Mouse (Mus musculus) activated CD4-positive, CD25-positive, alpha-beta regulatory T cell, adult 9 weeks (primary cell): ENCODE results near the gene Slc22a4. TPM values are rescaled to one million over a fixed set of nuclear protein-coding genes. Genes with fewer than 3 reads are reported as not detected.

Source experiments
- polyA plus RNA-seq: library from polyadenylated mRNA; unstranded; fragments of 100-300 nt; shearing (Covaris generic); gene quantifications from one replicate; pipeline ENCODE4 v1.2.1, GENCODE M21; 2017

The Slc22a4 gene
- 0.27 TPM for polyA plus RNA-seq

DNA sequence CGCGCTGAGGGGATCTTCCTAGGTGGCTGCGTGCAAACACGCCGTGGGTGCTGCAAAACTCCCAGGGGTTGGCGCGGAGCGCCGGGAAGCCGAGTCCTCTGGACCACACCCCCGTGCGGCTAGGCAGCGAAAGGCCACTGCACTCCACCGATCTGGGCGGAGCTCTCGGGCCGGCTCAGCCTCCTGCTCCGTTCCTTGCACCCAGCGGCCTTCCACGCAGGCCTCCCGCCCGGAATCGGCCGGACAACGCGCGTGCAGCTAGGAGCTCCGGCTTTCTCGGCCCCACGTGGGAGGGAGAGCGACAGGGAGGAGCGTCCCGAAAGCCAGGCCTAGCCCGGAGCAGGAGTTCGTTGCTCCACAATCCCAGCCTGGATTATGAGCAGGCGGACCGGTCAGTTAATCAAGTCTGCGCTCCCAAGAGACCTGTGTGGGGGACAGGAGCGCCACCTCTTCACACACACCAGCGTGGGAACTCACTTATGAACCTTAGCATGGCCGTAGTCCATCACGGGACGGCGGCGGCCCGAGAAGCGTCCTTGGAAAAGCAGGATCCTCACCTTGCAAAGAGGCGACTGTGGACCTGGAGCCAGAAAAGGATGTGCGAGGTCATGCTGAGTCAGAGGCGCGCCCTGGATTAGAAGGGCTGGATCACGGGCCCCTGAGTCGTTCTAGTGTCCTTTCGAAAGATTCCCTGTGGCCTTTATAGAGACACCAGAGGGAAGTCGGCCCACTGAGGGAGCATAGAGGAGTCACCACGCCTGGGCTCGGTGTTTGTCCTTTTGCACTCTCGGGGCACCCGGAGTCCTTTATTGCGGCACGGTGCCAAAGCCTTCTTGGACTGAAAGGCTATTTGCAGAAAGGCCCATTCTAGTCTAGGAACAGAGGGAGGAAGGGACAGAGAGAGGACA is at the start of gene Slc22a4:
TSS of gene Slc22a4 (minus strand) at position 47 of the 908 bp plus-strand sequence.

DNA sequence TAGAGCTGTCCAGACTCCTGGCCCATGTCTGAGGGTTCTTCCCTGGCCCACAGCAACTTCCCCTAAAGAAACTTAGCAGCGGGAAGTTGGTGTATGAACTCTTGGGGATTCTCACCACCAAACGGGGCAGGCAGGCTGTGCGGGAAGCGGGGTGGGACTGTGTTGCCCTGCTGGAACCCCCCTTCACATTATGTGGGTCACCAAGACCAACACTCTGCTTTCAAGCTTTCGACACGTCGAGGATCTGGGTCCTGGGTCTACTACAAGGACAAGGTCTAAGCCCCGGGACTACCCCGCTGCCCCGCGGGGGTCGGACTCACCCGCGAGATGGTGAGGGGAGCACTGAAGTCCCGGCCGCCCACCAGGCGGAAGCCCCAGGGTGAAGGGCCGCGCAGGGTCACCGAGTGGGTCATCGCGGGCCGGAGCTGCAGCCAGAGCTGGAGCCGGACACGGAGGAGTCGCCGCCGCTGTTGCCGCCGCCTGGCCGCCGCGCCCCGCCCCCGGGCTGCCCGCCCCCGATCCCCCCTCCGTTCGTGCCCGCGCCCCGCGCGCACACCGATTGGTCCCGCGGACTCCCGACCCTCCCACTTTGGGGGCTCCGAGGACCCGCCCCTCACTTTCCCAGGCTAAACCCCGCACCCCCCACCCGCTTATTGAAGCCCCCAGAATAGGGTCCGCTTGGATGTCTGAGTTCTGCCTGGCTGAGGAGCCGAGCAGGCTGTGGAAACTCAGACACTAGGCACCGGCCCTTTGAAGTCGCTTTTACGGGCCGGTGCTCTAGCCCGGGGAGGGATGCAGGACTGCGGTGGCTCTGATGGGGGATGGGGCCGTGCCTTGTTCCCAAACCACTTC is 40.9 kb upstream of the Slc22a4 start, which contains the start of gene Pdlim4:
TSS of gene Pdlim4 (minus strand) at position 495 of the 852 bp plus-strand sequence.

DNA sequence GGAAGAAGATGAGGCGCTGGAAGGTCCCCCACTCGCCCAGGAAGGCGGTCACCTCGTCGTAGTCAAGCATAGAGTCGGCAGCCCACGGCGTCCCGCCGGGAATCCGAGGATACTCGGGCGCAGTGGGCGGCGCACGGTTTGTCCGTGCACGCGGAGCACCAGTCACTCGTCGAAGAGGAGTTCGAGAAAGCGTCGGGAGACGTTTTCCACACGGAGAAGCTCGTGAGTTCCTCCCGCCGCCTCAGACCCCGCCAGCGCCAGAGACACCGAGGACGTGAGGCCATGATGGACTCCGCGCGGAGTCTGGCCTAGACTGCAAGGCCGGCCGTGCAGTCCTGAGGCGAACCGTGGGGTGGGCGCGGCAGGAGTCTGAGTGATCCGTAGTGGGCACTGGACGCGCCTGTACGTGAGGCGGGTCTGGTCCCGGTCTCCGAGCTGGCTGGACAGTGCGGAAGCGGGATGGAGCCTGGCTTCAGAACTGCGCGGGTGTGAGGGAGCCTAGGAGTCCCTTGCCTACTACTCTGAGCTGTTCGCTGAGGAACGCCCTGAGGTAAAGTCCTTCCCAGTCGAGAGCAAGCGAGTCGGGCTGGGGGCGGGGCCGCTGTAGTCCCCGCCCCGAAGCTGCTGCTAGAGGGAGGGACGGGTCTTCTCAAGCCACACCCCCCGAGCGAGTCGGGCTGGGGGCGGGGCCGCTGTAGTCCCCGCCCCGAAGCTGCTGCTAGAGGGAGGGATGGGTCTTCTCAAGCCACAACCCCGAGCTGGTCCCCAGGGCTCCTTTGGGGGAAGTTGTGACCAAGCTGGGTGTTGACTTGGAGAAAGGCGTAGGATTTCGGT is 47.9 kb downstream of the Slc22a4 start, which contains the start of gene Slc22a21:
TSS of gene Slc22a21 (minus strand) at position 545 of the 834 bp plus-strand sequence.

Other genes with a start within 250 kb of the Slc22a4 start
- gene Gm12216, start 168.8 kb downstream of the Slc22a4 start, polyA plus RNA-seq = 38.1 TPM
- gene Slc22a5, start 136.4 kb downstream of the Slc22a4 start, polyA plus RNA-seq = 36.4 TPM
- gene Slc22a21, start 47.8 kb downstream of the Slc22a4 start, polyA plus RNA-seq = 0.42 TPM
- gene Pdlim4, start 40.9 kb upstream of the Slc22a4 start, polyA plus RNA-seq = 1.2 TPM
- not detected for gene P4ha2, start 72.0 kb upstream of the Slc22a4 start, polyA plus RNA-seq
- not detected for gene Csf2, start 221.6 kb upstream of the Slc22a4 start, polyA plus RNA-seq
- gene Il3, start 239.2 kb upstream of the Slc22a4 start, polyA plus RNA-seq = not detected